Mouse (Mus musculus): ENCODE measurements around the gene Ushbp1.
"Not testable (repeated sequence)": the region's sequence is repeated elsewhere in the genome, so short reads cannot be mapped to it uniquely, and the experiment has no call there.

The Ushbp1 gene

DNA sequence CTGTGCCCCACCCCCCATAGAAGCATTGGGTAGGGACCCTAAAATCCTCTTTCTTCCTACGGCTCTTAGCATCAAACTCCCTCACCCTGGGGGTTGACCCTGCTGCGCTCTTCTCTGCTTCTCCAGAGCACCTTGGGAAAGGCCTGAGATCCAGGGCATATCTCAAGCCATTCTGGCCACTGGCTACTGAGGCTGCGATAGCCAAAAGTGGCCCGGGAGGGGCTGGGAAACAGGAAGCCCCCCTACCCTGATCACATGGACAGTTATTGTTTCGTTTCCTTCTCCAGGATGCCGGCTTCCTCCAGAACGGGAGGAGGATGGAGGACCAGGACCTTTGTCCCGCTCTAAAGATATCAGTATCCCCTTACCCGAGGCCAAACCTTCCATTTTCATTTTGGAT, at the start of gene Ushbp1:
Ushbp1 (minus strand) TSS at position 174 of the 400 bp plus-strand sequence.
- DNase-seq (ENCODE audit: low read depth in 1 of 2, low spot score in 2 of 2) = no peak

GRCm38 (mm10) chr8:71445096-71445495, 49.5 kb upstream of the Ushbp1 start:
- no peak for DNase-seq (ENCODE audit: low read depth in 1 of 2, low spot score in 2 of 2)

- DNase-seq (ENCODE audit: low read depth in 1 of 2, low spot score in 2 of 2) = no peak
These were observed 45.8 kb upstream of the Ushbp1 start for GRCm38 (mm10) chr8:71441404-71441803.

DNA sequence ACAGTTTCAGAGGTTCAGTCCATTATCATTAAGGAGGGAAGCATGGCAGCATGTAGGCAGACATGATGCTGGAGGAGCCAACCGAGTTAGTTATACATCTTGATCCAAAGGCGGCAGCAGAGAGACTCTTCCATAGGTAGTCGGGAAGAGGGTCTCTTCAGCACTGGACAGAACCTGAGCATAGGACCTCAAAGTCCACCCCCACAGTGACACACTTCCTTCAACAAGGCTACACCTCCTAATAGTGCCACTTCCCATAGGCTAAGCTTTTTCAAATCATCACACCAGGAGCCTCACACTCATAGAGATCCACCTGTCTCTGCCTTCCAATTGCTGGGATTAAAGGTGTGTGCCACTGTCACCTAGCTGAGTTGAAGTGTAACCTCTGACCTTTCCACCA, 41.4 kb upstream of the Ushbp1 start:
- no peak for DNase-seq (ENCODE audit: low read depth in 1 of 2, low spot score in 2 of 2)

DNA sequence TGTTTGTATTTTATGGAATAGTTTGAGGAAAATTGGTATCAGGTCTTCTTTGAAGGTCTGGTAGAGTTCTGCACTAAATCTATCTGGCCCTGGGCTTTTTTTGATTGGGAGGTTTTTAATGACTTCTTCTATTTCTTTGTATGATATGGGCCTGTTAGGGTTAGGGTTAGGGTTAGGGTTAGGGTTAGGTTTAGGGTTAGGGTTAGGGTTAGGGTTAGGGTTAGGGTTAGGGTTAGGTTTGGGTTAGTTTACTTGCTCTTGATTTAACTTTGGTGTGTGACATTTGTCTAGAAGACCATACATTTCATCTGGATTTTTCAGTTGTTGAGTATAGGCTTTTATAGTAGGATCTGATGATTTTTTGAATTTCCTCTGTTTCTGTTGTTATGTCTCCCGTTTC, 37.3 kb upstream of the Ushbp1 start:
- DNase-seq (ENCODE audit: low read depth in 1 of 2, low spot score in 2 of 2) = not testable (repeated sequence)

DNA sequence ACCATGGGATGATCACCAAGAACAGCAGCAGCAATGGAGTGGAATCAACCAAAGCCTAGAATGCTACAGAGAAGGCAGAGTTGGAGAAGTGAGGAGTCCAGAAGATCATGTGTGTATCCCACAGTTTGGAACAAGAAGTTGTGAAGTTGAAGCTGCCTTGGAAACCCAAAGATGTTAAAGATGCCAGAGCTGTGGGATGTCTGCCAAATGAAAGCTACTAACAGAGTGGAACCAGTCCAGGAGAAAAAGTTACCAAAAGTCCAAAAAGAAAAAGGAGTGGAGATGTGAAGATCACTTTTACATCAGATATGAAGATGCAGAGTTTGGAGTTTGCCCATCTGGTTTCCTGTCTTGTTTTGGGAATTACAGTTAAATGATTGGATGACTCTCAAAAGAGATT, 26.5 kb upstream of the Ushbp1 start:
- DNase-seq (ENCODE audit: low read depth in 1 of 2, low spot score in 2 of 2) = no peak

DNA sequence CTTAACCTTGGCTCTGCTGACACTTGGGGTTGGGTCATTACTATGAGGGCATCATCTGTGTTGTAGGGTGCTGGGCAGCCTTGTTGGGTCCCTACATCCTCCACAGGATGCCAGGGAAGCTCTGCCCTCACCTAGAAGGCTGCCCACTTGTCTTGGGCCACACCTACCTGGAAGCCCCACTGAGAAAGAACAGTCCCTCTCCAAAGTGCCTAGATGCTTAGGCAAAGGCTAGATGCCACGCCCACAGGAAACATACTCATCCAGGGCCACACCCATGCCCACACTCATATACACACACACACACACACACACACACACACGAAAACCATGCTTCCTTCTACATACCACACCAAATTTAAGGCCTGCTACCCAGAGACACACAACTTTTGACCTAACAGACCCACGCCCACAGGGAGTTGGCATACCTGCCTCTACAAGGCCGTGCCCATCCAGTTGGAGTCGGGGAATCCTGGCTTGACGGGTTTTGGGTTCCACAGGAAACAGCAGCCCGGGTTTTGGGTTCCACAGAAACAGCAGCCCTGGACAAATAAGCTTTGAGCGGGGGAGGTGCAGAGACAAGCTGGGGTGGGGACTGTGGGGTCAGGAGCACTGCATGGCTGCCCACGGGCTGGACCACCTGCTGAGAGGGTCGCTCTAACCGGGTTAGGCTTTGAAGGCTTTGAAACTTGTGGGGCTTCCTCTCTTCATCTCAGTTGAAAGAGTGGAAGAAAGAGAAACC, 16.1 kb upstream of the Ushbp1 start:
- no peak for DNase-seq (ENCODE audit: low read depth in 1 of 2, low spot score in 2 of 2)

DNA sequence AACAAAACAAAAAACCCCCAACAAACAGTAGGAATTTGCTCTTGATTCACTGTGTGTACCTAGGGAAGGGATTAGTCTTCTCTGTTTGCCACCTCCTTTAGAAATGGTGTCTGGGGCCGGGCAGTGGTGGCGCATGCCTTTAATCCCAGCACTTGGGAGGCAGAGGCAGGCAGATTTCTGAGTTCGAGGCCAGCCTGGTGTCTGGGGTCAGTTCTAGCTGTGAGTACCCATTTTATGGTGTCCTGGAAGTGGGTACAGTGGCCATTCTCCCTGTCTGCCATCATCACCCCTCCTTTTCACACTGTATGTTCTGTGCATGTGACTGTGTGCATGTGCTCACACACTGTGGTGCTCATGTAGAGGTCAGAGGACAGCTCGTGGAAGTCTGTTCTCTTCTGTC, 12.6 kb upstream of the Ushbp1 start:
- no peak for DNase-seq (ENCODE audit: low read depth in 1 of 2, low spot score in 2 of 2)

GRCm38 (mm10) chr8:71407441-71407840, 11.8 kb upstream of the Ushbp1 start:
- no peak for DNase-seq (ENCODE audit: low read depth in 1 of 2, low spot score in 2 of 2)

DNA sequence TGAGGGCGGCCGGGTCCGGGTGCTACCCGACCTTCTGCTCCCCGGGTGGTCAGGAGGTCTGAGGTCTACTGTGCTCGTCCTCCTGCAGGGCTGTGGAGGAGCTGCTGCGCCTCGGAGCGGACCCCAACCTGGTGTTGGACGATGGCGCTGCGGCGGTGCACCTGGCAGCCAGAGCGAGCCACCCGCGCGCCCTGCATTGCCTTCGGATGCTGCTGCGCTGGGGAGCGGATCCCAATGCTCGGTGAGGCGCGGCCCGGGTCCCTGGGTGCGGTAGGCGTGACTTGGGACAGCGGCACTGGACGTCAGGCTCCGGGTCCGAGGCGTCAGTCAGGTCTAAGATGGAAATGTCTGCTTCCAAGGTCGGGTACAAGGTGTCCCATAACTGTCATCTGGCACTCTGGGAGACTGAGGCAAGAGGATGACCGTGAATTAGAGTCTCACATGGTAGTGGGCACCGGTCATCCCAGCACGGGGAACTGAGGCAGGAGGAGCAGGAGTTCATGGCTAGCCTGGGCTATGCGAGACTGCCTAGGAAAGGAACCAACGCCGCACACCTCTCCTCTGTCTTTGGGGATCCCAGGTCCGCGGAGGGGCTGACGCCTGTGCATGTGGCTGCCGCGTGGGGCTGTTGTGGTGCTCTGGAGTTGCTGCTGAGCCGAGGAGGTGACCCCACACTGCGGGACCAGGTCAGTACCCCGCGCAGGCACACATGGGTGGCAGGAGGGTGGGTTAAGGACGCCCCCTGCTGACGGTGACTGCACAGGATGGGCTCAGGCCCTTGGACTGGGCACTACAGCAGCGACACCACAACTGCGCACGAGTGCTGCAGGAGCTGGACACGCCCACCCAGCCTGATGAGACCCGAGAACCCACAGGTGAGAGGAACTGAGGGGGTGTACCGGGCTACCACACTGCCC, 10.8 kb upstream of the Ushbp1 start:
- peak; percentile 37 to 41 for DNase-seq (ENCODE audit: low read depth in 1 of 2, low spot score in 2 of 2)

DNA sequence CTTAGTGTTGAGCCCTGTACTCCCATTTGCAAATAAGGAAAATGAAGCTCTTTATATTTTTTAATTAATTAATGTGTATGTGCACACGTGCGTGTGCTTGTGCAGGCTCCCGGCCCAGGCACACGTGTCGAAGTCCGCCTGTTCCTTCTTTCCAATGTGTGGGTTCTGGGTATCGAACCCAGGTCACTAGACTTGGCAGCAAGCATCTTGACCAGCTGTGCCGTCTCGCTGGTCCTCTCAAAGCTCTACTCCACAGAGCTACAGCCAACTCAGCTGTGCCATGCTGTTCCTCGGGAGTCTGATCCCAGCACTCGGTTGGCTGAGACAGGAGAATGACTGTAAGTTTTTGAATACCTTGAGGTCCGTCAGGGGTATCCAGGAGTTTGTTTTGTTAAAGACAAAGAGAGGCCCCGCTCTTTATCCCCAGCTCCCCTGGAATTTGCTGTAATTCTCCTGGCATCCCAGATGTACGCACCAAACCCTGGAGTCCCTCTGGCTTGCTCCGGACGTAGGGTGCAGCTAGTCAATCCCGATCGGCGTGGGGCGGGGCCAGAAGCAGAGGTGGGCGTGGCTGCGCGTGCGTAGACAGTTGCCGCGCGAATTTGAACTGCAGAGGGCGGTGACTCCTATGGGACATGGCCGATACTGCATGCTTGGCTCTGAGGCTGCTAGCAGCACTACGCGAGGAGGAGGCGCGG, 9.9 kb upstream of the Ushbp1 start, which contains the start of gene Ankle1:
Ankle1 (plus strand) TSS at position 610 of the 698 bp plus-strand sequence.
- peak; percentile 95 to 98 for DNase-seq (ENCODE audit: low read depth in 1 of 2, low spot score in 2 of 2)

- no peak for DNase-seq (ENCODE audit: low read depth in 1 of 2, low spot score in 2 of 2)
These were observed 9.3 kb upstream of the Ushbp1 start for GRCm38 (mm10) chr8:71404951-71405351.

DNA sequence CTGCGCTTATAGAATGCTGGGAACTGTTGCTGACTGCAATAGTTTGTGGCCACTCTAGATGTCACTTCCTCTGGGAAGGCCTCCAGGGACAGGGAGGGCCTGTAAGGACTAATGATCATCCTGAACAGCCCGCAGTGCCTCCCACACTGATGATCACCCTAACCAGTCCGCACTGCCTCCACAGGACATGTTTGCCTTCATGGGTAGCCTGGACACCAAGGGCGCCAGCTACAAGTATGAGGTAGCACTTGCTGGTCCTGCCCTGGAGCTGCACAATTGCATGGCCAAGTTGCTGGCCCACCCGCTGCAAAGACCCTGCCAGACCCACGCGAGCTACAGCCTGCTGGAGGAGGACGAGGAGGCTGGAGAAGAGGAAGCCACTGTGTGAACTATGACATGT, 8.4 kb upstream of the Ushbp1 start:
- no peak for DNase-seq (ENCODE audit: low read depth in 1 of 2, low spot score in 2 of 2)

DNA sequence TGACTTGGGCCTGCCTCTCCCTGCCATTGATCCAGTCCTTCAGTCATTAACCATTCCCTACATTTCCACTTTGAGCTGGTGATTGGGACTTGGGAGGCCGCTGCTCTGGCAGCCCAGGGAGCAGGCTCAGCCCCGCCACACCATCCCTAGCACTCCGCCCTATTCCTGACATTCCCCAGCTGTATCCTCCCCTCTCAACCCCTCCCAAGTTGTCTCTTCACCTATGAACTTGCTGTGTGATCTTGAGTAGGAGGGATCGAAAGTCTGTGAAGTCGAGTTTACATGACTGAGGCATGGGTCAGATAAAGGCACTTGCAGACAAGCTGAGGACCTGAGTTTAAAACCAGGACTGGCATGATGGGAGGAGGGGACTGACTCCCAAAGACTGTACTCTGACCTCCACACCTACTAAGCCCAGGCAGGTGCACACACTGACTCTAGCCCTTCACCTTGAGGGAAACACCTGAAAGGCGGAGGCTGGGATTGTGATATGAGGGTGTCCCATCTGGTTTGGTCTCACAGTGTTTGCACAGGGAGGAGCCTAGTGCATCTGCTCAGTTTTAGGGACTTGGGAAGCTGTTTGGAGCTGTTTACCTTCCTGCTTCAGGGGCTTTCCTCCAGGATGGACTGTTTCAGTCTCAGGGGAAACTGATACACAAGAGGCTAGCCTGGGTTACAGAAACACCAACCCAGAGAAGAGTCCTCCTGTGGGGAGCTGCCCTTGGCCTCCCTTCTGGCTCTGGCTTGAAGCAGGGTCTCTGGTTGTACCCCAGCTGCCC, 7.7 kb upstream of the Ushbp1 start:
- no peak for DNase-seq (ENCODE audit: low read depth in 1 of 2, low spot score in 2 of 2)

DNA sequence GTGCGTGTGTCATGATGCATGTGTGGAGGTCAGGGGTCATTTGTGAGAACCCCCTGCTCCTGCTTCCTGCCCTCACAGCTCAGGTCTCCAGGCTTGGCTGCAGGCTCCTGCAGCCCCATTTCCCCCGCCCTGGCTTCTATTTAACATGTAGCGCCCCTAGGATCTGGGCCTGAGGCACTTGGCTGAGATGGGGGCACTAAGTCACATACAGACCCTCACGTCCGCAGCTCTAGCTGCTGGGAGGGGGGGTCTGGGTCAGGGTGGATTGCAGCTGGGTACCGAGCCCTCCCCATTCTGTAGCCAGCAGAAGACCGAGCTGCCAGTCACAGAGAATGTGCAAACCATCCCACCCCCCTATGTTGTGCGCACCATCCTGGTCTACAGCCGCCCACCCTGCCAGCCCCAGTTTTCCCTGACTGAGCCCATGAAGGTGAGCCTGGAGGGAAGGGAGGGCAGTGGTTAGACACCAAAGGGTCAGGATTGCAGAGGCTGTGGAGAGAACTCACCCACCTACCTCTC, 6.9 kb upstream of the Ushbp1 start:
- DNase-seq (ENCODE audit: low read depth in 1 of 2, low spot score in 2 of 2) = no peak

DNA sequence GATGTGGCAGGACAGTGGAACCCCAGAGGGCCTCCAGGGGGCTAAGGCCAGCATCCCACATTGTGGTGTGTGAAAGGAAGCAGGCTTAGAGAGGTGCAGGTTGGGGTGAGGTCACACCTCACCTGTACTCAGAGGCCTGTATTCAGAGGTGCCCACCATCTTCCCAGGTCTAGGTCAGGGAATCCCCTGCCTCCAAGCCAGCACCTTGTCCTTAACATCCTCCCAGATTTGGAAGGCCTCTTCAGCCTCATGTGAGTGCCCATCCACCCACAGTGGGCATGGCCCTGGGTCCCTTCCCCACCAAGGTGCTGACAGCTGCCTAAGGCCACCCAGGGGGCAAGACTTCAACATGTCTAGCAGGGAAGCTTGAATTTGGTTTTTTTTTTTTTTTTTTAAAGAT, 5.9 kb upstream of the Ushbp1 start:
- DNase-seq (ENCODE audit: low read depth in 1 of 2, low spot score in 2 of 2) = no peak

DNA sequence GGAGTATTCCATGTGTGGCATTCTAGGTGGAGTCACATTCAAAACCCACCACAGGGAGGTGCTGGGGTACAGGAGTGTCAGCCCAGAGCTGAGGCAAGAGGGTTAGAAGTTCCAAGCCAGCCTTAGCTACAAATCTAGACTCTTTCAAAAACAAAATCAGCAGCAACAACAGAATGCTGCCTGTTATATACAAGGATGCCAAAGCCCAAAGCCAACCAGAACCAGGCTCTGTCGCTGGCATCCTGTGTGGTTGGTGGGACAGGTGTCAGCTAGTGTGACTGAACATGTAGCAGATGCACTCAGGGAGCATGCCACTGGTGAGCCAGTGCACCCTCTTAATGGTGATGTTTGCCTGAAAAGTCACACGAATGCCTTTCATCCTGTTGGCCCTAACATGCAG, 5.2 kb upstream of the Ushbp1 start:
- DNase-seq (ENCODE audit: low read depth in 1 of 2, low spot score in 2 of 2) = no peak

GRCm38 (mm10) chr8:71397701-71398100, 2.1 kb upstream of the Ushbp1 start:
- no peak for DNase-seq (ENCODE audit: low read depth in 1 of 2, low spot score in 2 of 2)

DNA sequence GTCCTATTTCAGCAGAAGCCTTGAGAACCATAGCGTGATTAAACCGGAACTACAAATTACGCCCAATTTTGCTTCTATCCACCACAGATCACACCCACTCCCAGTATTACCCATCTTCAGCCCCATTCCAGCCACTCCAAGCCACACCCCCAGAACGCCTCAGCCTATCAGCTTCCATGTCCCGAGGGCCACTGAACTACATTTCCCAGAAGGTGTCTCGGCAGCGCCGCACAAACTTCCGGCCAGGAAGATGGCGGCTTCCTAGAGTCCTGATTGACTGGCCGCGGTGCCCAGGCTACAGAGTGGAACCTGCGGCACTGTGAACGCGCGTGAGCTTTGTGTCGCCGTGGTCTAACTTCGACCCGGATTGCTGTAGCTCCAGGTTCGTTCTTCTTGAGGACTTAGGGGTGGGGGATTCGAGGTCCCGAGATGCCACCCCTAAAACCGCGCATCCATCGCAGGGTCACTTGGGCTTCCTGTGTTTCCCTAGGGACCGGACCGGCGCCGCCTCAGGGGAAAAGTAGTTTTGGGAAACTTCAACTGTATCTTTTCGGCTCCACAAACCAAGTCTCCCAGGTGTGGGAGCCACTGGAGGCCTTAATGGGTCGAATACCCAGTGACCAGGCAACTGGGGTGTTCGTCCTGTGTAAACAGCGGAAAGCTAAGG, 1.2 kb upstream of the Ushbp1 start, which contains the start of gene Babam1:
Babam1 (plus strand) TSS at position 223 of the 667 bp plus-strand sequence.
- DNase-seq (ENCODE audit: low read depth in 1 of 2, low spot score in 2 of 2) = peak; percentile 87 to 93

- no peak for DNase-seq (ENCODE audit: low read depth in 1 of 2, low spot score in 2 of 2)
These were observed 531 bp downstream of the Ushbp1 start for GRCm38 (mm10) chr8:71395071-71395470.

All from monocyte, adult 2 months (primary cell).